Mouse (Mus musculus) natural killer cell, adult 2 months (primary cell): ENCODE measurements around the gene Npas3.
"Not testable (repeated sequence)": the region's sequence is repeated elsewhere in the genome, so short reads cannot be mapped to it uniquely, and the experiment has no call there.

Experiments
- DNase-seq, 2 experiments: peaks; one replicate each; pipeline ENCODE4 v3.0.0; 2022; ENCODE audit warnings: low spot score in 2 of 2

The Npas3 gene

GRCm38 (mm10) chr12:53248101-53248727 is at the start of gene Npas3:
Gene Npas3 (plus strand): TSS chr12:53248677.
- DNase-seq: no peak

GRCm38 (mm10) chr12:53217141-53217540 is 31.3 kb upstream of the Npas3 start:
- DNase-seq: no peak

- DNase-seq: no peak
Measured at GRCm38 (mm10) chr12:53222742-53223141, 25.7 kb upstream of the Npas3 start.

GRCm38 (mm10) chr12:53227356-53227755 is 21.1 kb upstream of the Npas3 start:
- DNase-seq: no peak

GRCm38 (mm10) chr12:53229419-53229818 is 19.1 kb upstream of the Npas3 start:
- no peak for DNase-seq

DNA sequence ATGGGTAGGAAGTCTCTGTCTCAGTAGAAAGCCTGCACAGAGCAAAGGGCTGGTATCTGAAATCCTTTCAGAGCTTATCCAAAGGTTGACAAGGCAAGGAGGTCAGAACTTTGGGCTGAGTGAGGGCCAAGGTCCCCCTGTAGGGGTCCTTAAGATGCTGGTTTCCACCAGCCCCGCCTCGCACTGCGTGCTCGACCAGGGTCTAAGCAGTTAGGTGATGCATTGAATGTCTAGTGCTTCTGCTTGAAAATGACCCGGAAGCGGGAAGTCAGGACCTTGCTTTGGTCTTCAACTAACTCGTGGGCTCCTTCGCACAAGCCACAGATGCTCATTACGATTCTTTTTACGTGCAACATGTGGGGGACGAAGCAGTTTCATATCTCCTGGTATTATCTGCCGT is 2.3 kb upstream of the Npas3 start:
- DNase-seq: no peak

- DNase-seq: no peak
Measured at GRCm38 (mm10) chr12:53246581-53247490, 1.6 kb upstream of the Npas3 start.

DNA sequence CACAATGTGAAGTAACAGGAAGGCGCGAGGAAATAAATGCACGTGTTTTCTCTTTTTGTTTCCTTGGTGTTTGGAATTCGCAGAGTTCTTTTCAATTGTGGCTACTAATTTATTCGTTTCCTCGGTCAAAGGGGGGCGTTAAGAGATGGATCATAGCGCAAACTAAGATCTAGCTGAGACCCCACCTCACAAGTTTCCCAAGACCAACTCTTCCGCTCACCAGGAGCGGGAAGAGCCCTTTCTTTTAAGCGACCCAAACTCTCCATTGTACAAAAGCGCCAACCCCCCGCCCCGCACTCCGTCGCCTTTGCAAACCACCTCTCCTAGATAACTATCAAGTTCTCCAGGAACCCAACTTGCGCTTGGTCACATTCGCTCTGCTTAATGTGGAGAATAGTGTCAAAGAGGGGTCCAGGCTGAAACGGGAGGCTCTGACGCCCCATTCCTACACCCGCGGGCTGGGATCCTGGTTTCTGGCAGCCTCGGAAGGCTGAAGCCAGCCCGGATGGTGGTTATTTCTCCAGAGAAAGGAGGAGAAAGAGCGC is 914 bp upstream of the Npas3 start:
- DNase-seq: no peak

DNA sequence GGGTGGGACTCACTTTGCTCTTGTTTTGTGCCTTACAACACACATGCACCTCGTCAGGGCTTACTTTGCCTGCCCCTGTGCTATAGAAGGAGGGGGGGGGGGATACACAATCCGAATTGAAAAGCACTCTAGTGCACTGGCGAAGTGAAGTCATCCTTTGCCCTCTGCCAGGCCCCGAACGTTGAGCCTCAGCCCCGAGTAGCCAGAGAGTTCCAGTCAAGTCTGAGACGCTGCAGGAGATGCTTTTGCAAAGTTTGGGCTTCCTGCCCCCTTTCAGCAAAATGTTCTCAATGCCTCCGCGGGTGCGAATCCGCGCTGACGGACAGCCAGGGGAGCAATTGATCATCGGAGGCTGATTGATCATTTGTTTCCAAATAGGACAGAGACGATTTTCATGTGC is 319 bp downstream of the Npas3 start:
- no peak for DNase-seq

- no peak for DNase-seq
Measured at GRCm38 (mm10) chr12:53251701-53252181, 3.3 kb downstream of the Npas3 start.

GRCm38 (mm10) chr12:53252213-53252571 is 3.7 kb downstream of the Npas3 start:
- DNase-seq: no peak

DNA sequence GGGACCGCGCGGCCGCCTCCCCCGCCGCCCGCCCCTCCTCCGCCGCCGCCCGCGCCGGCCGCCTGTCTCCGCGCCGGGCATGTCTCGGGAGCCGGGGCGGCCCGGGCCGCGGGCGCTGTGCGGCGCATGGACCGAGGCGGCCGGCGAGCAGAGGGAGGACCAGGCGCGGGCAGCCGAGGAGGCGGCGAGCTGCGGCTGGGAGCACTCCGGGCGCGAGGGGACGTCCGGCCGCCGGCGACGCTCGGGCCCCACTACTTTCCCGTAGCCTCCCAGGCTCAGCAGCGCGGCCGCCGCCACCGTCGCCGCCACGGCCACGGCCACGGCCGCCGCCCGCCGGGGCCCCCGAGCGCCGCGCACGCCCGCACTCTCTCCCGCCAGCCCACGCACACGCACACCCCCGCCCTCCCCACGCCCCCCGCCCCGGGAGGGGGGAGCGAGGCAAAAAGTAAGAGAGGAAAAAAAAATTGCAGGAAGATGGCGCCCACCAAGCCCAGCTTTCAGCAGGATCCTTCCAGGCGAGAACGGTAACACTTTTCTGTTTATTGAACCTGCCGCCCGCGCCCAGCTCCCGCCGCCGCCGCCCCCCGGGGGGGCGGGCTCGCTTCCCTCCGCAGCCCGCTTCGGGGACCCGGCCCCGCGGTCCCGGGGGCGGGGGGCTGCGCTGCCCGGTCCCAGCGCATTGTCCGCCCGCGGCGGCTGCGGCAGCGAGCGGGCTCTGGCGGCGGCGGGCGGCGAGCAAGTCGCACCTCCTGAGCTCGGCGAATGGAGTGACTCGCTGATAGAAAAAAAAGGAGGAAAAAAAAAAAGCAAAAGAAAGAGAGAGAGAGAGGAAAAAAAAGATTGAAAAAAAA is 4.3 kb downstream of the Npas3 start:
- DNase-seq: no peak

DNA sequence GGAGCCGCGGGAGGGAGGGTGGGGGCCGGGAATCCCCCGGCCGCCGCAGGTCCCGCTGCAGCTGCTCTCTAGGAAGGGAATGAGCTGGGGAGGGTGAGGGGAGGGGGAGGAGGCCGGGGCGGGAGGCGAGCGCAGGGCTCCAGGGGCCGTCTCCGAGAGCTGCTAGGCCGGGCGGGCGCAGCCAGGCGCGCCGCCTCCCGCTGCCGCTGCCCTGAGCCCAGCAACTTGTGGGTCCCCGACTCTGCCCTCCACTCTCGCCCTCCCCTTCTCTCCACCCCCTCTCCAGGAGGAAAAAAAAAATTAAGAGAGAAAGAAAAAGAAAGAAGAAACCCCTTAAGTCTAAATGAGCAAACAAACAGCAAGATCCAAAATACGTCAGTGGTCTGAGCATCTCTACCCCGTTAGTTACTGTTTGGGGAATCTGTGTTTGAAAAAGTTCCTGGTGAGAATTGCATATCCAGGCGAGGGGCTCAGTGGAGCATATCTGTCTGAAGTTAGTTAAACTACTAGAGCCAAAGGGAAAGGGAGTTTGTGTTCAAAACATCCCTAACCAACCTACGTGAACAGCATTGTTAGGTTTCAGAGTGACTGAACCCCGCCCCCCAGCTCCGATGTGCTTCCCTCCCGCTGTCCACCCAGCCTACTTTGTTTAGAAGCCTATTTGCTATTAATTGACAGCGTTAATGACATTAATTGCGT is 5.1 kb downstream of the Npas3 start:
- DNase-seq: no peak

DNA sequence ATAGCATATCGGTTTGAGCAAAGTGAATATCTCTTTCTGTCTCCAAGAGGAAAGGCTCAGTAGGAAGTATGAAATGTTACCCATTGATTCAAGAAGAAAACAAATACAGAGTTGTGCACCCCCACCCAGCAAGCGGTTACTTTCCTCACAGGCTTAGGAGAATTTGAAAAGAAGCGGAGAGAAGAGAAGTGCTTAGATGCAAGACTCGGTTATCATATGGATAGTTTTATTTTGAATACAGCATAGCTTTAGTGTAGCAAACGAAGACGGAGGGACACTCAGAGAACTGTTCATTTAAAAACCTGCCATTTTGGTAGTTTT is 5.6 kb downstream of the Npas3 start:
- no peak for DNase-seq

DNA sequence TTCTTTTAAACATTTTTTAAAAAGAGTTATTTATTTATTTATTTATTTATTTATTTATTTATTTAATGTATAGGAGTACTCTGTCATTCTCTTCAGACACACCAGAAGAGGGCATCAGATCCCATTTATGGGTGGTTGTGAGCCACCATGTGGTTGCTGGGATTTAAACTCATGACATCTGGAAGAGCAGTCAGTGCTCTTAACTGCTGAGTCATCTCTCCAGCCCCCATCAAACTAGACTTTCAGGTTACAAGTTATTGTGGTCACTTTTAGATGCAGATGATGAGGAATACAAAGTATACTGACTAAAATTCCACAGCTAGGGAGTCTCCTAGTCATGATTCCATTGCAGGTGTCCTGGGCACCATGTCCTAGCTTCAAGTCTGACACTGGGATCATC is 26.0 kb downstream of the Npas3 start:
- DNase-seq: not testable (repeated sequence)

DNA sequence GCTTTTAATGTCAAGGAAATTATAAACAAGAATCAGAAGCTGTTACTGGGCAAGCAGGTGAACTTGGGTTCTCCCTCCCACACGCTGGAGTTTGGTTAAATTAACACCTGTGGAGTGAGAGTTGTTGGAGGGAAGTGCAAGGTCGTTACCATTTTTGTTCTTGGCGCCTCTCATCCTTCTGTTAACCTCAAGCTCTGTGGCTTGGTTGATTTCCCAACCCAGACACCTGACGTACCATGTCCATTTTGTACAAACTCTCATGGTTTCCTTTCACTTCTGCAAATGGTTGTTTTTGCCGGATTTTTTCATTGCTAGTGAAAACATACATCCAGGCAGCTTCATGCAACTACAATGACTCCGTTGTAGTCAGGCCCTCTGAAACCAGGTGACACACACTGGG is 28.9 kb downstream of the Npas3 start:
- DNase-seq: no peak

DNA sequence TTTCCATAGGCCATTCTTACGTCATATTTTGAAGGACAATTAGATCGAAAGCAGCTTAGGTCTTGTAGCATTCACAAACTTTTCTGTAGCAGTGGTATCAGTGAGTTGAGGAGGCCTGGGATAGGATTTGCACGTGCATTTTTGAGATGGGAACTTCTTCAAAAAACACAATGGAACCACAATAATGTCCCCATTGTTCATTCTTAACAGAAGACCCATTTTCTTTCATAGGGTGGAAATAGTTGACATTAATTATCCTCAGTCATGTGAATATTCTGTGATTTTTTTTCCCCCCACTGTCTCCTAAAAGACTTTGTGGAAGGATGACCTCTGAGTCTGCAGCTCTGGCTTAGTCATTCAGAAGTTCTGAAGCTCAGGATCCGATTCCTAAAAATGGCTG is 41.9 kb downstream of the Npas3 start:
- no peak for DNase-seq

DNA sequence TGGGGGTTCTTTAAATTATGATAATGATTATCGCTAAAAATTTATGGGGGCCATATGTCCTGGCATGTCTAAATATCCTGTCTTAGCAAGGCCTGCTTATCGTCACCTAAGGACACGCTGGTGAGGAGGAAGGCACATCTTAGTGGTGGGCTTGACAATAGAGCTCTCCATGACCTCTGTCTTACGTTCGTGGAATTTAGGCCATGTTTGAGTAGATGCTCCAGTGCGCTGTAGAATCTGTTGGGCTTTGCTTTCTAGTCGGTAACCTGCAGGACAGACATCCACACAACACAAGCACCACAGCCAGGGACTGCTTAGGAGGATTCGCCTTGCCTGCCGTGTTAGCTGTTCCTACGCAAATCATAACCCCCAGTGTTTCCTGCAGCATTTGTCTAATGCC is 42.4 kb downstream of the Npas3 start:
- no peak for DNase-seq

GRCm38 (mm10) chr12:53292010-53292409 is 43.5 kb downstream of the Npas3 start:
- DNase-seq: no peak

- DNase-seq: no peak
Measured at GRCm38 (mm10) chr12:53292508-53293300, 44.2 kb downstream of the Npas3 start.

DNA sequence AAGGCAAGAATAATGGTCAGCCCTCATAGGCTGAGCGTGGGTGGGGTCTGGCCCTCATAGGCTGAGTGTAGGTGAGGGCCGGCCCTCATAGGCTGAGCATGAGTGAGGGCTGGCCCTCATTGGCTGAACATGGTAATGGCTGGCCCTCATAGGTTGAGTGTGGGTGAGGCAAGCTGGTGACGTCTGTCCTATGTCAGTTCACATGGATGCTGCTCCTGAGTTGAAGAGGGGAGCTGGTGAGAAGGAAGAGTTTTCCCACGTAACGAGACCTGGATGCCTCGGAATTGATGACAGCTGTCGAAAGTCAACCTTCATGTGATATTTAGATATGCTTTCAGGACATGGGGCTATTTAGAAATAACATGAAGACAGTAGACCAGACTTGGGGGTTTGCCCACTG is 45.5 kb downstream of the Npas3 start:
- no peak for DNase-seq
